Mouse (Mus musculus): ENCODE measurements around the gene Gprin3. TPM values are rescaled to one million over a fixed set of nuclear protein-coding genes. Genes with fewer than 3 reads are reported as not detected.

Gene Gprin3
- polyA plus RNA-seq, 1 experiment: 0.72 TPM

GRCm38 (mm10) chr6:59426534-59426885 lies 416 bp upstream of the Gprin3 start:
- no peaks in the 10 kb centered on the region for H3K27me3 ChIP-seq (replicated peaks; ENCODE audit: control insufficient read depth, insufficient read depth, low read length)
- 0 out of 2 replicates have a peak overlapping the region, but pooled peaks have one; percentile 3 for H3K27ac ChIP-seq (ENCODE audit: insufficient read depth, low read depth, low read length)
- WGBS: 52% methylated on average over 3 of the region's 3 CpGs
- H3K4me3 ChIP-seq (ENCODE audit: insufficient read depth, low read depth, low read length): peak overlapping the region; percentile 52; the same call in 1 of the 2 replicates
- DNase-seq: no peak
- peaks cover 2% of the 10 kb centered on the region; the same call in 1 of the 2 replicates for H3K4me1 ChIP-seq (ENCODE audit: control insufficient read depth, insufficient read depth, low read length)
- TF ChIP-seq CTCF (conservative IDR thresholded peaks at IDR 0.05; ENCODE audit: insufficient read depth, insufficient read length, low read depth, low read length) (no peak), POLR2A (IDR thresholded peaks at IDR 0.05; ENCODE audit: low read depth, low read length) (no peak)
- H3K36me3 ChIP-seq (ENCODE audit: control insufficient read depth, insufficient read depth, low read length): no peaks in the 10 kb centered on the region

GRCm38 (mm10) chr6:59424871-59425740 lies 988 bp downstream of the Gprin3 start:
- Histone ChIP-seq H3K36me3 (ENCODE audit: control insufficient read depth, insufficient read depth, low read length) (no peaks in the 10 kb centered on the region), H3K4me3 (ENCODE audit: insufficient read depth, low read depth, low read length) (no peak overlapping the region), H3K27ac (ENCODE audit: insufficient read depth, low read depth, low read length) (no peak overlapping the region), H3K4me1 (ENCODE audit: control insufficient read depth, insufficient read depth, low read length) (peaks cover 2% of the 10 kb centered on the region; the same call in 1 of the 2 replicates), H3K27me3 (replicated peaks; ENCODE audit: control insufficient read depth, insufficient read depth, low read length) (no peaks in the 10 kb centered on the region)
- no peak for DNase-seq
- no peak for TF ChIP-seq CTCF (conservative IDR thresholded peaks at IDR 0.05; ENCODE audit: insufficient read depth, insufficient read length, low read depth, low read length)
- TF ChIP-seq POLR2A (IDR thresholded peaks at IDR 0.05; ENCODE audit: low read depth, low read length): no peak
- 73% methylated on average over 10 of the region's 10 CpGs for WGBS

GRCm38 (mm10) chr6:59423836-59424235 lies 2.3 kb downstream of the Gprin3 start:
- DNase-seq: no peak
- H3K27me3 ChIP-seq (replicated peaks; ENCODE audit: control insufficient read depth, insufficient read depth, low read length): no peaks in the 10 kb centered on the region
- H3K4me3 ChIP-seq (ENCODE audit: insufficient read depth, low read depth, low read length): no peak overlapping the region
- 91% methylated on average over 1 of the region's 1 CpGs for WGBS
- peaks cover 2% of the 10 kb centered on the region; the same call in 1 of the 2 replicates for H3K4me1 ChIP-seq (ENCODE audit: control insufficient read depth, insufficient read depth, low read length)
- H3K36me3 ChIP-seq (ENCODE audit: control insufficient read depth, insufficient read depth, low read length): no peaks in the 10 kb centered on the region
- TF ChIP-seq POLR2A (IDR thresholded peaks at IDR 0.05; ENCODE audit: low read depth, low read length) (no peak), CTCF (conservative IDR thresholded peaks at IDR 0.05; ENCODE audit: insufficient read depth, insufficient read length, low read depth, low read length) (no peak)
- H3K27ac ChIP-seq (ENCODE audit: insufficient read depth, low read depth, low read length): no peak overlapping the region

GRCm38 (mm10) chr6:59419264-59419663 lies 6.8 kb downstream of the Gprin3 start:
- no peak for DNase-seq
- H3K4me3 ChIP-seq (ENCODE audit: insufficient read depth, low read depth, low read length): no peak overlapping the region
- 57% methylated on average over 3 of the region's 3 CpGs for WGBS
- no peak for TF ChIP-seq CTCF (conservative IDR thresholded peaks at IDR 0.05; ENCODE audit: insufficient read depth, insufficient read length, low read depth, low read length)
- no peak for TF ChIP-seq POLR2A (IDR thresholded peaks at IDR 0.05; ENCODE audit: low read depth, low read length)
- H3K4me1 ChIP-seq (ENCODE audit: control insufficient read depth, insufficient read depth, low read length): peaks cover 4% of the 10 kb centered on the region; the same call in 1 of the 2 replicates
- no peaks in the 10 kb centered on the region for H3K36me3 ChIP-seq (ENCODE audit: control insufficient read depth, insufficient read depth, low read length)
- no peaks in the 10 kb centered on the region for H3K27me3 ChIP-seq (replicated peaks; ENCODE audit: control insufficient read depth, insufficient read depth, low read length)
- H3K27ac ChIP-seq (ENCODE audit: insufficient read depth, low read depth, low read length): no peak overlapping the region

- TF ChIP-seq CTCF (conservative IDR thresholded peaks at IDR 0.05; ENCODE audit: insufficient read depth, insufficient read length, low read depth, low read length): no peak
- no peak for TF ChIP-seq POLR2A (IDR thresholded peaks at IDR 0.05; ENCODE audit: low read depth, low read length)
- DNase-seq: no peak
- Histone ChIP-seq H3K4me1 (ENCODE audit: control insufficient read depth, insufficient read depth, low read length) (peaks cover 4% of the 10 kb centered on the region; the same call in 1 of the 2 replicates), H3K27me3 (replicated peaks; ENCODE audit: control insufficient read depth, insufficient read depth, low read length) (no peaks in the 10 kb centered on the region), H3K4me3 (ENCODE audit: insufficient read depth, low read depth, low read length) (no peak overlapping the region), H3K27ac (ENCODE audit: insufficient read depth, low read depth, low read length) (no peak overlapping the region), H3K36me3 (ENCODE audit: control insufficient read depth, insufficient read depth, low read length) (no peaks in the 10 kb centered on the region)
- WGBS: 73% methylated on average over 2 of the region's 2 CpGs
These were observed 7.4 kb downstream of the Gprin3 start for GRCm38 (mm10) chr6:59418659-59419058.

- Histone ChIP-seq H3K4me1 (ENCODE audit: control insufficient read depth, insufficient read depth, low read length) (peaks cover 10% of the 10 kb centered on the region; the same call in 1 of the 2 replicates), H3K4me3 (ENCODE audit: insufficient read depth, low read depth, low read length) (no peak overlapping the region), H3K27me3 (replicated peaks; ENCODE audit: control insufficient read depth, insufficient read depth, low read length) (no peaks in the 10 kb centered on the region), H3K27ac (ENCODE audit: insufficient read depth, low read depth, low read length) (no peak overlapping the region), H3K36me3 (ENCODE audit: control insufficient read depth, insufficient read depth, low read length) (no peaks in the 10 kb centered on the region)
- DNase-seq: peak; percentile 85
- TF ChIP-seq CTCF (conservative IDR thresholded peaks at IDR 0.05; ENCODE audit: insufficient read depth, insufficient read length, low read depth, low read length): no peak
- TF ChIP-seq POLR2A (IDR thresholded peaks at IDR 0.05; ENCODE audit: low read depth, low read length): no peak
- 65% methylated on average over 6 of the region's 6 CpGs for WGBS
These were observed 11.3 kb downstream of the Gprin3 start for GRCm38 (mm10) chr6:59414816-59415215.
